Mouse (Mus musculus) thymus, adult 2 months (tissue): ENCODE measurements around the gene Chrm3. TPM values are rescaled to one million over a fixed set of nuclear protein-coding genes. Genes with fewer than 3 reads are reported as not detected.

ENCODE experiments used
- DNase-seq: peaks from one replicate; pipeline ENCODE4 v3.0.0; 2021
- H3K27ac ChIP-seq: fragments of 200-500 bp; 2 replicates; pipeline ENCODE4 v1.5.1; 2012; ENCODE audit warnings: low read length, control low read depth; ENCODE audit not compliant: control insufficient read depth, insufficient read depth
- H3K27me3 ChIP-seq: fragments of 200-500 bp; 2 replicates; pipeline ENCODE4 v1.6.1; 2012; ENCODE audit warnings: mild to moderate bottlenecking, low read length, moderate library complexity, mixed read lengths; ENCODE audit not compliant: control insufficient read depth, insufficient read depth
- H3K36me3 ChIP-seq: fragments of 200-500 bp; 2 replicates; pipeline ENCODE4 v1.6.1; 2012; ENCODE audit warnings: mild to moderate bottlenecking, low read length, moderate library complexity; ENCODE audit not compliant: control insufficient read depth, insufficient read depth
- H3K4me1 ChIP-seq: fragments of 200-500 bp; replicated peaks from 2 replicates; pipeline ENCODE4 v1.6.1; 2012; ENCODE audit warnings: low read length; ENCODE audit not compliant: control insufficient read depth, insufficient read depth
- H3K4me3 ChIP-seq: fragments of 200-500 bp; 2 replicates; pipeline ENCODE4 v1.5.1; 2012; ENCODE audit warnings: mild to moderate bottlenecking, low read length, control low read depth, moderate library complexity; ENCODE audit not compliant: control insufficient read depth, insufficient read depth
- CTCF ChIP-seq: fragments of 200-500 bp; IDR thresholded peaks from 2 replicates; pipeline ENCODE4 v1.5.1; 2012; ENCODE audit warnings: mild to moderate bottlenecking, control low read depth, low read length, moderate library complexity, borderline replicate concordance; ENCODE audit not compliant: control insufficient read depth, poor library complexity, insufficient read depth; ENCODE audit errors: extremely low read depth
- POLR2A ChIP-seq: fragments of 200-500 bp; IDR thresholded peaks from 2 replicates; pipeline ENCODE4 v1.6.1; 2012; ENCODE audit warnings: mild to moderate bottlenecking, low read length, control low read depth, moderate library complexity; ENCODE audit not compliant: control insufficient read depth, poor library complexity, insufficient read depth; ENCODE audit errors: extremely low read depth
- WGBS: fragments of 180-500 bp; shearing (Covaris S2); methylation state at CpG from one replicate; pipeline ENCODE4 v1.1.7; 2018; 5-methylcytosine and 5-hydroxymethylcytosine counted together
- polyA plus RNA-seq: library from polyadenylated mRNA; depleted of rRNA; stranded (reverse); fragments of >200 nt; gene quantifications from 2 replicates; pipeline ENCODE4 v1.2.3, GENCODE M21; 2012

The Chrm3 gene
- polyA plus RNA-seq, 1 experiment: 0.28 TPM

DNA sequence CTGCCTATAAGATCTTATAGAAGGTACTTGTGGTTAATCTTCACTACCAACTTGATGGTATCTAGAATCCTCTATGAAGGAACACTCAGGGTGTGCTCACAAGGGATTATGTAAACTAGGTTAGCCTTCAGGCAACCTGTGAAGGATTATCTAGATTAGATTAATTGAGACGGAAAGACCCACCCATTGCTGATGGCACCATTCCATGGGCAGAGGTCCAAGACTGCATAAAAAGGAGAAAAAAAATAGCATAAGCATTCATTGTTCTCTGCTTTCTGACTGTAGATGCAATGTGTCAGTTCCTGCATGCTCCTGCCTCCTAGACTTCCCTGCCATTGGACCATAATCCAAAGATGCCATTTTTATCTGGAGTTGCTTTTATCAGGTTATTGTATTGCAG lies 8.5 kb downstream of the Chrm3 start:
- Histone ChIP-seq H3K27ac (no peak overlapping the region), H3K27me3 (no peaks in the 10 kb centered on the region), H3K4me1 (no peaks in the 10 kb centered on the region), H3K36me3 (no peaks in the 10 kb centered on the region), H3K4me3 (no peak overlapping the region)
- no peak for TF ChIP-seq POLR2A
- TF ChIP-seq CTCF: no peak
- DNase-seq: no peak
- 85% methylated on average over 1 of the region's 1 CpGs for WGBS

DNA sequence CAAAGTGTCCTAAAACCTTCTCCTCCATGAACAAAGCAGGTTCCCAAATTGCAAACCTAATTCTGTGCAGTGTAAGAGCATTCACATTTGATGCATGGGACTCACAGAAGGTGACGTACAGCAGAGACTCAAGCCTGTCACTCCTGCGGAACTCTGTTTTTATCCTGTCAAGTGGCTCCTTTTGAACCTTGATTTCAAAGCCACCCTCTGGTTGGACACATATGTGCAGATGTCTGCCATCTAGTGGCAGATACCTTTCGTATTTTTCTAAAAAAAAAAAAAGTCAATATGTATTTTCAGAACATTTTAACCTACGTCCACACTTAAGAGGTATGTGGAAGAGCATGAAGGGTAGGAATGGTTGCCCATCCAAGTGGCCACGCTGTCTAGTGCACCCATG lies 16.3 kb downstream of the Chrm3 start:
- no peak overlapping the region for H3K27ac ChIP-seq
- no peak overlapping the region for H3K4me3 ChIP-seq
- no peaks in the 10 kb centered on the region for H3K27me3 ChIP-seq
- peak; percentile 6 for DNase-seq
- WGBS: 47% methylated on average over 5 of the region's 5 CpGs
- no peaks in the 10 kb centered on the region for H3K36me3 ChIP-seq
- no peaks in the 10 kb centered on the region for H3K4me1 ChIP-seq
- no peak for TF ChIP-seq CTCF
- TF ChIP-seq POLR2A: no peak

DNA sequence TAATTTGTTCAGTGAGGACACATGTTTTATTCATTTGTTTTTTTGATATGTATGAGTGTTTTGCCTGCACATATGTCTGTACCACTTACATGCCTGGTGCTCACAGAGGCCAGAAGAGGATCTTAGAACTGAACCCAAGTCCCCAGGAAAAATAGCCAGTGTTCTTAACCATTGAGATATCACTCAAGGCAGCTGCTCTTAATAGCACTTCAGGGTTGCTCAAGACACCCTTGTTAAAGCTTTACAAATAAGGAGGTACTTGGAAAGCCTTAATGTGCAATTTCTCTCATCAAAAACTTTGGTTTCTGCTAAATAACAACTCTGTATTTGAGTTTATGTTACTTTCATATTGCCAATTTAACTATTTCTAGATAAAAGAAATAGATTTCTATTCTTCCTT lies 25.1 kb downstream of the Chrm3 start:
- Histone ChIP-seq H3K4me1 (no peaks in the 10 kb centered on the region), H3K4me3 (no peak overlapping the region), H3K27ac (no peak overlapping the region), H3K27me3 (no peaks in the 10 kb centered on the region), H3K36me3 (no peaks in the 10 kb centered on the region)
- TF ChIP-seq CTCF (no peak), POLR2A (no peak)
- DNase-seq: no peak

DNA sequence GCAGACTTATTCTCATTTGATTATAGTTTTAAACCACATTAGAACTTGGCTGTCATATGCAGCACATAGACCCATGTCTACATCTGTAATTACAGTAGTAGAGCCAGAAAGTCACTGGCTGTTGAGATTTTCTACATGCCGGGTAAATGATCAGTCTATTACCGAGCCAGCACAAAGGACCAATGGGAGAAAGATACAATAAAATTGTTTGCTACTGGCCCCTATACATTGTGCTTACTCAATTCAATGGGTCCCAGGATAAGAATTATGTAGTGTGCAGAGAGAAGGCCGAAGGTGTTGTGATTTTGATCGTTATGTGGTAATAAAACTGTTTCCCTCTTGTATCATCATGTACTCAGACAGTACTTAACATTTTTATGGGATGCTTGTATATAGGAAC lies 27.9 kb downstream of the Chrm3 start:
- WGBS: 95% methylated on average over 4 of the region's 4 CpGs
- TF ChIP-seq CTCF (no peak), POLR2A (no peak)
- Histone ChIP-seq H3K27me3 (no peaks in the 10 kb centered on the region), H3K36me3 (no peaks in the 10 kb centered on the region), H3K4me1 (no peaks in the 10 kb centered on the region), H3K27ac (no peak overlapping the region), H3K4me3 (no peak overlapping the region)
- no peak for DNase-seq

DNA sequence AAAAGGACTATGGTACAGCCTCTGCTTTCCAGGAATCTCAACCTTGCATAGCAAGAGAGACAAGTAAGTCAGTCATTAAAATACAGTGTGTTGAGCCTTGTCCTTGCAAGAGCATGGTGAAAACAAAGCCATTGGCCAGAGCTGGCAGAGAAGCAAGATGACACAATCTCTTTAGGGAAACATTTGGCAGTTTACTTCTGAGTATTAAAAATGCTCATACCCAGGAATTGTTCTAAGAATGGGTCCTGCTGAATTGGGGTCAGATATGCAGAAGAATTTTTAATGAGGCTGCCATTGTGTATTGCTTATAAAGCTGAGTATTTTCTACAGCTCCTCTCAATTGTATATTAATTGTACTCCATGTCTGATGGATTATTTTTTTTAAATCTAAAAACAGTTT lies 50.8 kb downstream of the Chrm3 start:
- DNase-seq: no peak
- H3K36me3 ChIP-seq: no peaks in the 10 kb centered on the region
- no peaks in the 10 kb centered on the region for H3K4me1 ChIP-seq
- no peaks in the 10 kb centered on the region for H3K27me3 ChIP-seq
- no peak overlapping the region for H3K4me3 ChIP-seq
- H3K27ac ChIP-seq: no peak overlapping the region
- TF ChIP-seq POLR2A: no peak
- TF ChIP-seq CTCF: no peak

DNA sequence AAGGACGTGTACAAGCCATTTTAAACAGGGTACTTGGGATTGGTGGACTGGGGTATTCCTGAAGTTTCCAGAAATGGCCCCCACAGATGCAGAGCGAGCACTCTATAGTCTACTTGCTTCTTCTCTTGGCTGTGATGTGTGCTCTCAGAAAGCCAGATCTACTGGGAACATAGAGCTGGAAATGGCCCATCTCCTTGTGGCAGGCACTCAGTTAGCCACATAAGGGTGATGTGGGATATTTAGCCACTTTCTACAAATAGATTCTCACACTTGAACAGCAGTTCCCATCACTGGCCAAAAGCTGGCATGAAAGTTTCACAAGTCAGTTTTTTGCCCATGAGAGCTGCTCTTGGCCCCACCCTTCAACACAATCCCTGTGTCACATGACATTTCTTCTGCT lies 65.5 kb downstream of the Chrm3 start:
- 85% methylated on average over 2 of the region's 2 CpGs for WGBS
- H3K4me3 ChIP-seq: no peak overlapping the region

DNA sequence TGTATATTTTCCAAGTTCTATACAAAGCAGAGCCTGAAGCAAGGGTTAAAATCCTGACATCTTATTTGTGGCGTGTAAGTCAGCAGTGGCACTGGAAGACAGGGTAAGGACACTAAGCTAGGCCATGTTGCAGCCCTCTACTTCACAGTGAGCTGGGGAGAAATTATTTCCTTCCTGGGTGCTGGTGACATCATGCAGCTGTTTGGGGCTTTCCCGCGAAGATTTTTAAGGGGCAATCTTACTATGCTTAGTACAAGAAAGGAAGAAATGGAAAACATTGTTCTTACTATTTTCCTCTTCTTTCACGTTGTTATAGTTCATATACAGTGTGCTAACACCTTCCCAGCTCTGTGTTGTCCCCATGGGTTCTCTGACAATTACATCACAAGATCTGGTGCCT lies 76.3 kb downstream of the Chrm3 start:
- no peaks in the 10 kb centered on the region for H3K36me3 ChIP-seq
- no peak for TF ChIP-seq CTCF
- TF ChIP-seq POLR2A: no peak
- H3K4me3 ChIP-seq: no peak overlapping the region
- 91% methylated on average over 4 of the region's 4 CpGs for WGBS
- no peak for DNase-seq
- no peaks in the 10 kb centered on the region for H3K27me3 ChIP-seq
- H3K27ac ChIP-seq: no peak overlapping the region
- H3K4me1 ChIP-seq: no peaks in the 10 kb centered on the region

More for the DNA sequence above, 65.5 kb downstream of the Chrm3 start:
- no peaks in the 10 kb centered on the region for H3K36me3 ChIP-seq
- no peak for DNase-seq
- no peak for TF ChIP-seq CTCF
- H3K27me3 ChIP-seq: no peaks in the 10 kb centered on the region
- no peak overlapping the region for H3K27ac ChIP-seq
- H3K4me1 ChIP-seq: no peaks in the 10 kb centered on the region

DNA sequence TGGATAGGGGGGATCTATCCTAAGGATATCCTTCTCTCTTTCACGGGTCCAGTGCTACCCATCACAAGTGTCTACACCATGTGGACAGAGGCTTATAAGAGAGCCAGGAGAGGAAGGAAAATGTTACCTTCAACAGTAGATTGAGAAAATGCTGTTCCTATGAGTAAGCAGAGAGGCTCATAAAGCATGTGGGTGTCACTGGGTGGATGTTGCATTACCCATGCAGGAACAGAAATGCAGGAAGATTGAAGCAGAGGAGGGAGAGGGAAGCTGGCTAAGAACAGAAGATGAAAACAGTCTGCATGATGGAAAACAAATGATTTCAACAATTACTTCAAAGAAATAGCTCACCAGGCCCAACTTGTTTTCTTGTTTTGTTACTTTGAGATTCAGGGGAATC lies 85.7 kb downstream of the Chrm3 start:
- Histone ChIP-seq H3K27ac (no peak overlapping the region), H3K27me3 (no peaks in the 10 kb centered on the region), H3K4me1 (no peaks in the 10 kb centered on the region), H3K36me3 (no peaks in the 10 kb centered on the region), H3K4me3 (no peak overlapping the region)
- DNase-seq: no peak
- 74% methylated on average over 1 of the region's 1 CpGs for WGBS
- TF ChIP-seq CTCF (no peak), POLR2A (no peak)
